Mouse (Mus musculus): ENCODE data around the gene Zfp46.

- TF ChIP-seq POLR2A (IDR thresholded peaks at IDR 0.05; ENCODE audit: borderline replicate concordance, insufficient read depth, low read length) (no peak), CTCF (IDR thresholded peaks at IDR 0.05; ENCODE audit: borderline replicate concordance, insufficient read depth, low read depth, low read length) (no peak)
Measured at GRCm38 (mm10) chr4:136247729-136248463, 36.6 kb upstream of the Zfp46 start, which contains the start of gene Tcea3.

Data from cerebellum, adult 2 months (tissue).